Mouse (Mus musculus): ENCODE results near the gene Tgm7. TPM values are rescaled to one million over a fixed set of nuclear protein-coding genes. Genes with fewer than 3 reads are reported as not detected.
A peak's percentile ranks its signal among the peaks of the same experiment; 100 is the strongest.
"Not testable (repeated sequence)": the region's sequence is repeated elsewhere in the genome, so short reads cannot be mapped to it uniquely, and the experiment has no call there.

Tgm7 gene
- polyA plus RNA-seq (2017; shearing (Covaris generic)): under 1 TPM in 1 of 2 experiments, not detected in 1; 0.41 TPM

DNA sequence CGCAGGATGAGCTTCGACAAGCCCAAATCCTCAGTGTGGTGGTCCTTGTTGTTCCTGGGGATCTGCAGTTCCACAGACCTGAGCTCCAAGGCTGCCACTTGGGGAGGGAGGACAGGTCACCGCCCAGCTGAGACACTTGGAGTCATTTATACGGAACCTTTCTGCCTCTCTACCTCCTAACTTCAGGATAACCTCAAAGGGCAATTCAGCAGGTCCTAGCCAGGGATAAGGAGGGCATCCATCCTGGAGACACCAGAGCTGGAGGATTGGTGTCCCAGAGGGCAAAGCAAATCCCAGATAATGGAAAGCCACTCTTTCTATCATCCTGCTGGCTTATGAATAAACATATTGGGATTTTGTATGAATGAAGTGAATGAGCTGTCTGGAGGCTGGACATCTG is at the start of gene Tgm7:
Gene Tgm7 (minus strand): TSS at position 101 of the 400 bp plus-strand sequence.
- ATAC-seq: no peak

DNA sequence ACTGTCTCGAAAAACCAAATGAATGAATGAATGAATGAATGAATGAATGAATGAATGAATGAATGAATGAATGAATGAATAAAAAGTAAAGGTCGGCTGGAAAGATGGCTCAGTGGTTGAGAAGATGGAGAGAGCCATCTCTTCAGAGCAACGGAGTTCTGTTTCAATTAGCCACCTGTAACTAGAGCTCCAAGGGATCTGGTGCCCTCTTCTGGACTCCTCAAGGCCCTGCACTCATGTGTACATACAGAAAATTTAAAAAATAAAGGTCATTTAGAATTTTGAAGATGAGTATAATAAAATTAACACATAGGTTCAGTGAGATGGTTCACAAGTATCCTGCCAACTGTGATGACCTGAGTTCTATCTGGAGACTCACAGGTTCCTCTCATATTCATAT is 43.5 kb upstream of the Tgm7 start:
- ATAC-seq: no peak

DNA sequence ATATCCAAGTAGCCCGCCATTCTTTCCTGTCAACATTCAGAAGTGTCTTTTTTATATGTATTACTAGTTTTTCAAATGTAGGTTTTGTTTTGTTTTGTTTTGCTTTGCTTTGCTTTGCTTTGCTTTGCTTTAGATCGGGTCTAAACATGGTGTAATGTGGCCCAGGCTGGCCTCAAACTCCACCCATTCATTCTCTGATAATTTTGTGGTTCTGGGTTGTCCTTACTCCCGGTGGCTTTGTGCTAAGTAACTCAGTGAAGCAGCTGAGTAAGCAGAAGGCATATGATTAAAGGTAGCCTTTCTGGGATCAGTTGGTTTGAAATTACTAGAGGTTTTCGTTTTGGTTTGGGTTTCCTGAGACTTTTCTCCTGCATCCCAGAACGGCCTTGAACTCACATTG is 40.1 kb upstream of the Tgm7 start:
- no peak for ATAC-seq

DNA sequence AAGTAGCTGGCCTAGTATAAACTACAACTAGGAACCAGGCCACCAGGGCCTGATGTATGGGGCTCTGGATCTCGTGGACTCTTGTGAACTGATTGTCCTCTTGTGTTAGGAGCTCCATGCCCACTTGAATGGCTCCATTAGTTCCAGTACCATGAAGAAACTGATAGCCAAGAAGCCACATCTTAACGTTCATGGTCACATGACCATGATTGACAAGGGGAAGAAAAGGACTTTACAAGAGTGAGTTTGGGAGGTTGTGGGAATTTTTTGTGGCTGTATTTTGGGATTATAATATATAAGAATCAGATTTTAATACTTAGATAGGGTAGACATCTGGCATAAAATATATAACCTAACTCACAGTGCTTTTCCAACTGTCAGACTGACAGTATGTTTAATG is 32.8 kb upstream of the Tgm7 start:
- no peak for ATAC-seq

DNA sequence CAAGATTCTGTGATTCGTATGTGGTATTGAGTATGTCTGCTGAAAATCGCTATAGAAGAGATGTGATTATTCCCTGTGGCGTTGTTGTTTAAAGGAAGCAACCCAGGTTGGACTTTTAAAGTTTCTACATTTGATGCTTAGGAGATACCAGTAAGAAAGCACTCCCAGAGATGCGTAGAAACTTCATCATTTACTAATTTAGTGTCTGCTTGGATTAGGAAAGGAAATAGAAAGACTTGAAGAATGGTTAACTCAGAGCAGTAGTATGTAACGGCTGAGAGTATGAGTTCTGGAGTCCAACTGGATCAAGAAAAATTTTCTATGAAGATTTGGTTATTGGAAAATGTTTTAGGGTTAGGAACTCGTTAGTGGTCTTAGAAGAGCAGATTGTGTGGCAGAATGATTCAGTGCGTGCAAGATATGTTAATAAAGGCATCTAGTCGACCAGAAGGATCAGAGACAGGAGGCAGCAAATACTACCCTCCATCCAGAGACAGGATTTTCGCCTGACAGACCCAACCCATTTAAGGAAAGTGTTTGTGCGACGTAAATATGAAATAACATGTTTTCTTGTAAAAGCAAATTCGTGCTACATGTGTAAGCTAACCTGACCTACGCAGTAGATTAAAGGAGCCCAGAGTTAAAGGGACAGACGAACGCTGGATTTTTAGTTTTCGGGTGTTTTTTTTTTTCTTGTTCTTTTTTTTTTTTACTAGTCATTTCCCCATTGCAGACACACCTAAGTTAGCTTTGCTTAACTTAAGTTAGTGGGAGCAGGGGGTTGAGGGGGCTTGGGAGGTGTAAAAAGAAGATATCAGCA is 31.8 kb upstream of the Tgm7 start:
- ATAC-seq: no peak

DNA sequence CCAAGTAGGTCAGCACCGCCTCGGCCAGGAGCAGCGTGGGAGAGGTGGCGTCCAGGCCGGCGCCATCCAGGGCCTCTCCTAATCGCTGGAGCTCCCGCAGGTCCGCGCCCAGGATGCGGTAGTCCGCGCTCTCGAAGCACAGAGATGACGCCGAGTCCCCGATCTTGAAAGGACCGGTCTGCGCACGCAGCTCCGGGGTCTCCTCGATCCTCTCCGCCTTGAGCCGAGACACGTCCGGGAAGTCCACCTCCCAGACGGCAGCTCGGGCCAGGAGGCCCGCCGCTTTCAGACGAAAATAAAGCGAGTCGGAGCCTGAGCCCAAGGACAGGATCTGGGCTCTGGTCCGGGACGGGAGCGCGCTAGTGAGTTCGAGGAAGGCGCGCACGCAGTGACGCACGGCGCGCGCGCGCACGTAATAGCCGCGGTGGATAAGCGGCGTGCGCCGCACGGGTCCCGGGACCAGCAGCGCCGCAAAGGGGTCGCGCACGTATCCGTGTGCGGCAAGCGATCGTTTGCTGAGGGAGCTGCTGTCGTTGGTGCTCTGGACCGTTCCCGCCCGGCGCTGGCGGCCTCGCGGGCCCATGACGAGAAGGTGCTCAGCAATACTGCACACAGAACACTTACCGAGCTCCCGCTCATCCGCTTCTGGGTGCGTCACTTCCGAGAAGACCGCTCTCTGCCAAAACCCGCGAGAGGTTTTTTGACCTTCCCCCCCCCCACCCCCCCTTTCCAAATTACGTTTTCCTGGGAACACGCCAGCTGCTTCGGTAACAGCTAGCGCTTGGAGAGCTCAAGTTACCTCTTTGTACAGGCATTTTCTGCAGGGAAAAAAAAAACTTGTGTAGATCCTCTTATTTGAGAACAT is 30.7 kb upstream of the Tgm7 start, which contains the start of the genes Adal and Lcmt2:
Gene Adal (plus strand): TSS at position 411 of the 865 bp plus-strand sequence.
Gene Lcmt2 (minus strand): TSS at position 636 of the 865 bp plus-strand sequence.
- peak; percentile 86 for ATAC-seq

DNA sequence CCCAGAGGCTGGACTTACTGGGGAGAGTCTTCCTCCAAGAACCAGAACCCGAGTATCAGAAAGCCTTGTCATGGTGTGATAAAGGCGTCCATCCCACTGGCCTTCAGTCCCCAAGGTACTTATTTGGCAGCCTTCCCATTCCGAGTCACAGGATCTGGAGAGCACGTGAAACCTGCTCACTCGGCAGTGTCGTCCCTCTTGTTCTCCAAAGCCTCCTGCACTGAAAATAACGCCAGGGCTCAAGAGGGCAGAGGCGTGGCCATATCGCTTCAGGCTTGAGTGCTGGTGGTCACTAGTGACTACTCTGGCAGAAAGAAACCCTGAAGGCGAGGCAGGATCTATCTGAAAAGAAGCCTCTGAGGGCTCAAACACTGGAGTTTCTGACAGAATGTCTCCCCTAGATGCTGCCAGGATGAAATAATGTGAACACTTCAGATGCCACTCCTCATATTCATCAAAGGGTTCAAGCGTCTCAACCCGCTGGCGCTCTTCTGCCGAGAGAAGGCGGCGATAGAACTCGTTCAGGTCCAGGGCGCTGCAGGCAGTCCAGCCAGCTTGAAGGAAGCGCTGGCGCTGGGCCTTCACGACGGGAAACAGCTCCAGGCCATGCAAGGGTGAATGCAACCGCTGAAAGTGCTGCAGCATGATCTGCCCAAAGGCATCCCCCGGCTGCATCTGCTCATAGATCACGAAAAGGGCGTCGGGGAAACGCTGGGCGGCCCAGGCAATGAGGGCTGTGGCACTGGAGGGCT is 29.8 kb upstream of the Tgm7 start:
- ATAC-seq: peak; percentile 24

DNA sequence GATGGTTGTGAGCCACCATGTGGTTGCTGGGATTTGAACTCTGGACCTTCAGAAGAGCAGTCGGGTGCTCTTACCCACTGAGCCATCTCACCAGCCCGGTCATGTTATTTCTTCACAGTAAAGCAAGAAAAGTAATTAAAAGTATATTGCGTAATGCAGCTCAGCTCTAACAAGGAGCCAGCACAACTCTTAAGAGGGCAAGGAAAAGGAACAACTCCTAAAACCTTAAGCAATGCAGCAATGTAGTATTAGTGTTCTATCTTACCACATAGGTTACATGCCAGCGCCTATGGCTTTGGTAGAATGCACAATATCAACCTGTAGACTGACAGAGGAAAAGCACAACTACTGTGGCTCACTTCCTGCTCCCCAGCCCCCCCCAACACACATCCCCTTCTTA is 27.8 kb upstream of the Tgm7 start:
- ATAC-seq: no peak

DNA sequence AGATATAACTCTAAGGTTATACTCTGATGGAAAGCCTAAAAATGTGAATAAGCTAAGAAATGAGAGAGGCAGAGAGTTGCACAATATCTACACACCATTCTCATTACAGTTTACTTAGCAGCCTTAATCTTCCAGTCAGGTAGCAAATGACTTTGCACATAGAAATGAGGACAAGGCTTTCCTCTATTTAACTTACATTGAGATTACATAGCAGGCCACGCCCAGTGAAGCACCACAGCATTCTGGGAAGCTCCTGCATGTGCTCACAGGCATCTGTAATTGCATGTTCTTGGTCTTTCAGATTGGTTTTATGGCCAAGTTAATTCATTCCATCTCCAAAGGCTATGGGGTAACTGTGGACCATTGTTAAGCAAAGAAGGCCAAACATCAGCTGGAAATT is 23.2 kb upstream of the Tgm7 start:
- ATAC-seq: no peak

DNA sequence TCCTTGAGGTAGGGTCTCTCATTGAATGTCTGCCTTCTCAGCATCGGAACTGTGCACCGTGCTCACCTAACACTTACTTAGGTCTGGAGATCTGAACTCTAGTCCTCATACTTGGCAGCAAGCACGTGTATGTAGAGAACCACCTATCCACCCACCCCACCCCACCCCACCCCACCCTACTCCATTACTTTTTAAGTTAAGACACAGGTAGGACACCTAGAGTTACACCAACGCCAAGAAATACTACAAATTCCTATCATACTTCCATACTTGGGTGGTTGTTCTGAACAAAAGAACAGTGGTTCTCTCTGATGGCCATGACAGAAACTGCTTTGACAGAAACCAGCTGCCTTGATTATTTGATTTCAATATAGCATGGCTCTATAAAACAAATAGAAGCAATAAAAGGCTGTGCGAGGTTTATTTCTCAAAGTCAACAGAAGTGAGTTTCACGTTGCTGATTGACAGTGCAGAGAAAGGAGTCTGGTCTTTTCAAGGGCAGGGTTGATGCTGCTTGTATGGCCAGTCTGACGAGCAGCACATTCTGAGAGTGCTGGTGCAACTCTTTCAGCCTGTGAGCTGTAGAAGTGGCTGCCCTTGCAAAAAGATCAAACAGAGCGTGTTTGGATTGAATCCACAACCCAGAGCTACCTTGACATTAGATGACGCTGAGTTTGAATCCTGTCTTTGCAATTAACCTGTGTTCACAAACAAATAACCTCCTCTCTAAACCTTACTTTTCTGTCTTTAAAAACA is 19.4 kb upstream of the Tgm7 start:
- ATAC-seq: no peak

DNA sequence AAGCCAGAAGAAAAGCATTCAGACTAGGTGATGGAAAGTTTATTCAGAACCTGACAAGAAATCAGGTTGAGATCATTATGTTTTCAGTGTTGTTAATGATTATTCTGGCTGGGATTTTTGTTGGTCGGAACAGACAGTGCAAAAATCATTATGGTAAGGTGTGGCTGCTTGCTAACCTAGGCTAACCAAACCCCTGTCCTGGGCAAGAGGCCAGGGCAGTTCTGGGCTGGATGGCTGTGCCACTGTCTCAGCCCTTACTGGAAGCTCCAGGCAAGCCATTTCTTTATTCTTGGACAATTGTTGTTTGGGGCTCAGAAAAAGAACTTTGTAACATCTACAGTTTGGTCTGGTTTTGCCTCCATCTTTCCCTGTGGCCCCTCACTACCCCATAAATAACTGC is 17.9 kb upstream of the Tgm7 start:
- ATAC-seq: no peak

DNA sequence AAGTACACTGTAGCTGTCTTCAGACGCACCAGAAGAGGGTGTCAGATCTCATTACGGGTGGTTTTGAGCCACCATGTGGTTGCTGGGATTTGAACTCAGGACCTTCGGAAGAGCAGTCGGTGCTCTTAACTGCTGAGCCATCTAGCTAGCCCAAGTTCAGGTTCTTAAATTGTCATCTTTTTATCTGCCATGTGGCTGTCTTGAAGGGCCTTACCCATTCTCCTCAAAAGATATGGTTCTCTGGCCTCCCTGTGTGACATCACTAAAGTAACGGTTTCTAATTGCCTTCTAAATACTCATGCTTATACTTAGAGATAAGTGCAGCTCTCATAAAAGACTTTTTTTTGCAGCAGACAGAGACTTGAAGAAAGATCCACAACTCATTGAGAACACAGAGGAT is 16.7 kb upstream of the Tgm7 start:
- ATAC-seq: not testable (repeated sequence)

DNA sequence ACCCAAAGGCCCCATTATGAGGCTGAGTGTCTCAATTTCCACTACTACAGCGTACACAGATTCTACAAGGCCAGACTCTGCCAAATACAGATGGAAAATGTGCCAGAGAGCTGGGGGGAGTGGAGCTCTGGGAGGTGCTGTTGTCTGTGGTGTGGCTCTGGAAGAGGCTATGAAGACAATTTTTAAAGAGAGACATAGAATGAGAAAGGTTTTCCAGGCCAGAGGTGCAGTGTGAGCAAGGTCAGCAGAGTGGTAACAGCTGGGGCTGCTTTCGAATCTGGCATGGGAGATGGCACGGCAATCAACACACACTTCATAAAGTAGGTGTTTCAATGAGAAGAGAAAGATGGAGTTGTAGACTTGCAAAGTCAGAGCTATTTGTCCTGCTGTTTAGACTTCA is 9.7 kb upstream of the Tgm7 start:
- ATAC-seq: no peak

DNA sequence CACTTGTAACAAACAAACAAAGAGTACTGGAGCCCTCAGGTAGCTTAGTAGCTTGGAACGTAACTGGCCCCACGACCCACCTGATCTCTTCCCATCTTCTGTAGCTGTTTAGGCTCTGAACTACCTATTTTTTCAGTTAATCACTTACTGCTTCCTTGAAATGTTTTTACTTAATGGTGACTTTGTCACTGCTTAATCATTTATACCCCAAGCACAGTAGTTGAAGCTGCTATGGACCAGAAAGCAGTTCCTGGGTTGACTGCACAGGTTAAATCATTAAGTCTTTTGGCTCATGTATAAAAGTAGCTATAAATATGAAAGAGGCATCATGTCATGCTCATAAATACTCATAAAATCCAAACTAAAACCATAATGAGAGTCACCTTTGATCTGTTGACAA is 5.8 kb upstream of the Tgm7 start:
- ATAC-seq: no peak

DNA sequence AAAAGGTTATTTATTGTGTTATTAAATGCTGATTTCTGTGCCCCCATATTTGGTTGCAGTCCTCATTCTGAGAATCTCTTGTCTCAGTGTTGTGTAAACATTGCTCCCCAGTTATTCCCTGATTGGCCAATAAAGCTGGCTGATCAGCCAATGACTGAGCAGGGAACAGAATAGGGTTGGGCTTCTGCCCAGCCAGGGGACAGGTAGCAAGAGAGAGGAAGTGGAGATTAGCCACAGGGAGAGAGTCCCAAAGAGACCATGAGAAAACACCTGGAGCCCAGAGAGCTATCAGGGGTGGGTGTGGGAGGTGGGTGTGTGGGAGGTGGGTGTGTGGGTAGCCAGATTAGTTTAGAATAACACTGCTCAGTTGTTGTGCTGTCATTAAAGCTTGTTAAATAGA is 3.7 kb downstream of the Tgm7 start:
- ATAC-seq: no peak

DNA sequence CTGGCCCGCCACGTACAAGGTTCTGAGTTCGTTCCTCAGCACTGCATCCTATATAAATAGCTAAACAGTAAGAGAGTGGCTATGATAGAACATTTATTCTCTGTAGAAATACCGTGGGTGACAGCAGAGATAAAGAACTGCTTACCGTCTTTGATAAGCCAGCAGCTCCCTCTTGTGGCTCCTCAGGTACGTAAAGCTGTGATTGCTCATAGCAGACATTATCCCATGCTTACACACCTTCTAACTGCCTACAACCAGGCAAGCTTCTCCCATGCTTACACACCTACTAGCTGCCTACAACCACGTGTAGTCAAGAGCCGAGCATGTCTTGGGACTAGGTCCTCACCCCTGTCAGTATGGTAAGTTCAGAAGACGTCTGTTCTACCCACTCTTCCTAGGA is 7.5 kb downstream of the Tgm7 start:
- peak; percentile 46 for ATAC-seq

DNA sequence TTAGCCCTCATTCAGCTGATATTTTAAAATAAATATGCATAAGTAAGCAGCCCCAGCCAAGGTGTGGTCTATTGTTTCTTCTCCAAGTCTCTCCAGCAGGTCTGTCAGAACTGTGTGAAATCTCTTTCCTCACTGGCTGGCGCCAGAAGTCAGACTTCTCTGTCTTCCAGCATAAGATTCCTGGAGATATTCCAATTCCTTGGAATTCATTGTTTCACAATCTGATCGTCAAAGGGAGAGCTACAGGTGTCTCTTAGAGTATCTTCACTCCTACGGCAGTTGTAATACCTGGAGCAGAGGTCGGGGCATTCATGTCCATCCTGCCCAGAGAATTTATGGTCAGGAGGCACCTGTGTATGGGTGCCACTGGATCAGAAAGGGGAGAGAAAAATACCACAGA is 19.8 kb downstream of the Tgm7 start:
- no peak for ATAC-seq

DNA sequence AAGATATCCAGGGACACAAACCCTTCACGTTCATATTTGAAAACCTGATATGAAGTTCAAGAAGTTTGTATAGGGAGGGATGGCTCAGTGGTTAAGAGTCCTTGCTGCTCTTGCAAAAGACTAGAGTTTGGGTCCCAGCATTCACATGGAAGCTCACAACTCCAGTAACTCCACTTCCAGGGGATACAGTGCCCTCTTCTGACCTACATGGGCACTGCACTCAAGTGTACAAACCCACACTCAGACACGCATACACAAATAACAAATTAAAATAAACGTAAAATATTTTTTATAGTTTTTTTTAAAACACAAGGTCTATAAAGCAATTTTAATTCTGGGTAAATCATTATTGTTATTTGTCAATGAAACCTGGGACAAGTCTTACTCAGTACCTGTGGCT is 21.1 kb downstream of the Tgm7 start:
- no peak for ATAC-seq

DNA sequence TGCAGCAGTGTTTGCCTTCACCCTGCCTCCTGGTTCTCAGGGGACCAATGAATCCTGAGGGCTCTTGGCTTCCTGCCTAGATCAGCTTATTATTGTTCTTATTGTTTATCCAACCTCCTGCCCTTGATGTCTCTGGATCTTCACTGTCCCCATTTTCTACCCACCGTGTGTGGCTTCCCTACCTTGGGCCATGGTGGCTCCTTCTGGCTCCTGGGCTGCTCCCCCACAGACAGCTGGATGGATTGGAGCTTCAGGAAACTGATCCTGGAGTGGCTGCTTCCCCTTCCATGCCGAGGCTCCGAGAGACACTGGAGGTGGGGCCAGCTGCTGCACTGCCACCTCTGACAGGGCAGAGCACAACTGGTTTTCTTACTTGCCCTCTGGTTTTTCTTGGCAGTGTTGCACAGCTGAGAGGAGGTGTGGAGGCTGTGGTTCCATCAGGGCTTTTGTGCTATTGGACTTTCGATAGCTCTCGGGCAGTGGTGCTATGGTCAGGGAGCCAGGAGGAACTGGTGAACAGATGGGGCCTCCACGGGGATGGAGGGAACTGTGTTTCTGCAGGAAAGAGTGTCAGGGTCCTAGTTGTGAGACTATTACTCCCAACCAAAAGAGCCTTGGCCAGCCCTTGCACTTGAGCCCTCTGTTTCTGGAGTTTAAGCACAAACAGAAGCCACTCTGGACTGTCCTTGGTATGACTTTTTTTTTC is 24.0 kb downstream of the Tgm7 start, which contains the start of gene Tgm5:
Gene Tgm5 (minus strand): TSS at position 362 of the 706 bp plus-strand sequence.
- no peak for ATAC-seq

DNA sequence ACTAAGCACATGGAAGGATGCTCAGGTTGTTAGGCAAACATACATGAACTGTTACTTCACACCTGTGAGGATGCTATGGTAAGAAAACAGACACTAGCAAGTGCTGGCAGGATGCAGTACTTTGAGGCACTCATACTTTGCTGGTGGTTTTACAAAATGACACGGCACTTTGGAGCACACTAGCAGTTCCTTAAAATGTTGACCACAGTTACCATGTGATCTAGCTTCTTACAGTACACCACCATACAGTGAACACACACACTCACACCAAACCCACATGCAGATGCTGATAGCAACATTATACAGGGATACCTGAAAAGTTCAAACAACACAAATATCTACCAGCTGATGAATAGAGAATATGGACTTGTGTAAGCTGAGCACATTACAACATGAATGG is 27.0 kb downstream of the Tgm7 start:
- no peak for ATAC-seq

DNA sequence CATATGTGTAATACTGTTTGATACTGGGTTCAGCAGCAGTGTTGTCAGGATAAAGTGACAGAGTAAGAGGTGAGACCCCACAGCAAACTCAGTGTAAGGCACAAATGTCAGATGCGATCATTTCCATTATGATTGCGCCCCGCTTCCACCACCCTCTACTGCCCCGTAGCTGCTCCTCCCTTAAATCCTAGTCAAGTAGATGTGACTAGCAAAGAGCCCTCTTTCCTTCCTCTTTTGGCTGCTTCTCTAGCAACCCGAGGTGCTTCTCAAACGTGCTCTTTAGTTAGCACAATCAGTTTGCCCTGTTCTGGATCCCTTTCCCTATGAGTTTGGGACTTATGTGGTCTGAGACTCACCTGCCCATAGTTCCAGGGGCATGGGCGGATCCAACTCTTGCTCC is 34.8 kb downstream of the Tgm7 start:
- no peak for ATAC-seq

All from activated CD4-positive, CD25-positive, alpha-beta regulatory T cell, adult 4 months (primary cell).